ENCODE assay signal across 10 mouse cellular contexts in genomic region chr3:139885942-139886860, GRCm38 (mm10).
A peak's percentile ranks its signal among the peaks of the same experiment; 100 is the strongest.
DNase-seq lines count a peak whose midpoint lies in the region; ATAC-seq lines count a peak whose summit lies in the region.
"Had no signal": no experiment of that assay in that cellular context is flagged by ENCODE, and none has a peak within 500 bp of the region (broad histone marks: within the 10 kb centered on the region; RNA-seq: fewer than 3 reads in every experiment).

No protein-coding gene starts in this region.

- WGBS in forebrain, embryonic 15.5 days, result 7% methylated on average over 14 of the region's 14 CpGs
- WGBS in midbrain, embryonic 11.5 days, result 42% methylated on average over 14 of the region's 14 CpGs

- H3K36me3 ChIP-seq in forebrain, embryonic 15.5 days, result no peaks in the 10 kb centered on the region
- no peaks in the 10 kb centered on the region for H3K36me3 ChIP-seq in midbrain, embryonic 11.5 days (ENCODE audit: control insufficient read depth, insufficient read depth, low read length)
- H3K36me3 ChIP-seq: embryonic facial prominence, embryonic 13.5 days had no signal

- no peak overlapping the region for H3K4me3 ChIP-seq in forebrain, embryonic 15.5 days
- H3K4me3 ChIP-seq in midbrain, embryonic 11.5 days (ENCODE audit: low read depth, low read length), result no peak overlapping the region
- H3K4me3 ChIP-seq: embryonic facial prominence, embryonic 13.5 days had no signal

- H3K9ac ChIP-seq in forebrain, embryonic 15.5 days (replicated peaks), result no peak overlapping the region
- H3K9ac ChIP-seq in midbrain, embryonic 11.5 days (ENCODE audit: low read length), result no peak overlapping the region
- H3K9ac ChIP-seq: embryonic facial prominence, embryonic 13.5 days had no signal

- peak; percentile 98 for ATAC-seq in cerebellum, adult (ENCODE audit: insufficient number of reproducible peaks, low FRiP score, low TSS enrichment)
- peak; percentile 95 for ATAC-seq in forebrain, embryonic 15.5 days (replicated peaks)
- peak; percentile 89 for ATAC-seq in midbrain, embryonic 11.5 days (ENCODE audit: low FRiP score)
- no peak for ATAC-seq in erythroblast, adult 5-6 weeks (replicated peaks; ENCODE audit: low FRiP score, poor library complexity, severe bottlenecking)

- DNase-seq in A20 (ENCODE audit: low read depth, low spot score), result peak; percentile 14
- peak; percentile 88 for DNase-seq in midbrain, embryonic 11.5 days (ENCODE audit: low spot score, missing footprints)
- no peak for DNase-seq in kidney, postnatal 4 days
- DNase-seq in kidney, adult 8-10 months, result no peak
- DNase-seq in urinary bladder, postnatal 4 days (ENCODE audit: low spot score in 2 of 2), result no peak
- DNase-seq: liver had no signal

- no peaks in the 10 kb centered on the region for H3K27me3 ChIP-seq in forebrain, embryonic 15.5 days
- H3K27me3 ChIP-seq in midbrain, embryonic 11.5 days (ENCODE audit: control insufficient read depth, insufficient read depth, low read length), result no peaks in the 10 kb centered on the region

- H3K9me3 ChIP-seq in forebrain, embryonic 15.5 days, result no peaks in the 10 kb centered on the region
- H3K9me3 ChIP-seq in midbrain, embryonic 11.5 days (ENCODE audit: control insufficient read depth, low read length), result no peaks in the 10 kb centered on the region
- H3K9me3 ChIP-seq: embryonic facial prominence, embryonic 13.5 days had no signal

- H3K27ac ChIP-seq in forebrain, embryonic 15.5 days (replicated peaks), result peak overlapping the region; percentile 80
- no peak overlapping the region for H3K27ac ChIP-seq in midbrain, embryonic 11.5 days (ENCODE audit: low read depth, low read length)
- H3K27ac ChIP-seq: embryonic facial prominence, embryonic 13.5 days had no signal

- H3K4me2 ChIP-seq in forebrain, embryonic 15.5 days (replicated peaks), result peak overlapping the region; percentile 21; the same call in 1 of the 2 replicates
- H3K4me2 ChIP-seq in midbrain, embryonic 11.5 days, result peak overlapping the region; percentile 9; the same call in 1 of the 2 replicates
- H3K4me2 ChIP-seq: embryonic facial prominence, embryonic 13.5 days had no signal

- H3K4me1 ChIP-seq in forebrain, embryonic 15.5 days, result peaks cover 21% of the 10 kb centered on the region
- peaks cover 3% of the 10 kb centered on the region; the same call in 1 of the 2 replicates for H3K4me1 ChIP-seq in midbrain, embryonic 11.5 days (ENCODE audit: control insufficient read depth, insufficient read depth, low read length)

Comparison
In these comparisons a context has a peak if more than half of its experiments do, and no peak if none do; other contexts are left out.
1. DNase-seq: peak in A20 (single experiment) and midbrain, embryonic 11.5 days (single experiment); none in kidney, postnatal 4 days (0 of 2), kidney, adult 8-10 months (0 of 2) and urinary bladder, postnatal 4 days (0 of 2).